Mouse (Mus musculus): ENCODE data around the gene Ddb2.

GRCm38 (mm10) chr2:91183148-91183513 lies 53.7 kb downstream of the Ddb2 start:
- TF ChIP-seq MAX (IDR thresholded peaks at IDR 0.05): no peak
- TF ChIP-seq CEBPB (IDR thresholded peaks at IDR 0.05; ENCODE audit: low read depth): no peak
- no peak for TF ChIP-seq CTCF (IDR thresholded peaks at IDR 0.05; ENCODE audit: control insufficient read depth, insufficient read depth, insufficient read length)
- TF ChIP-seq USF1 (IDR thresholded peaks at IDR 0.05; ENCODE audit: low read depth): no peak

All from C2C12 (cell line).